Mouse (Mus musculus): ENCODE measurements around the gene 3110082I17Rik. TPM values are rescaled to one million over a fixed set of nuclear protein-coding genes. Genes with fewer than 3 reads are reported as not detected.
A peak's percentile ranks its signal among the peaks of the same experiment; 100 is the strongest.

Gene 3110082I17Rik
- polyA plus RNA-seq, 1 experiment = 16.4 TPM

GRCm38 (mm10) chr5:139427989-139428388 is 32.3 kb downstream of the 3110082I17Rik start:
- no peak for TF ChIP-seq POLR2A (IDR thresholded peaks at IDR 0.05; ENCODE audit: borderline replicate concordance, low read depth, low read length)
- no peak for TF ChIP-seq CTCF (IDR thresholded peaks at IDR 0.05; ENCODE audit: low read depth, low read length)
- H3K4me3 ChIP-seq (ENCODE audit: insufficient read depth, low read length) = no peak overlapping the region
- H3K4me1 ChIP-seq (ENCODE audit: control insufficient read depth, insufficient read depth, low read length) = no peaks in the 10 kb centered on the region; the same call in 1 of the 2 replicates
- H3K27ac ChIP-seq (ENCODE audit: insufficient read depth, low read depth, low read length) = no peak overlapping the region

- TF ChIP-seq CTCF (IDR thresholded peaks at IDR 0.05; ENCODE audit: low read depth, low read length) (no peak), POLR2A (IDR thresholded peaks at IDR 0.05; ENCODE audit: borderline replicate concordance, low read depth, low read length) (no peak)
- Histone ChIP-seq H3K27ac (ENCODE audit: insufficient read depth, low read depth, low read length) (no peak overlapping the region), H3K4me3 (ENCODE audit: insufficient read depth, low read length) (no peak overlapping the region), H3K4me1 (ENCODE audit: control insufficient read depth, insufficient read depth, low read length) (no peaks in the 10 kb centered on the region)
These were observed 33.3 kb downstream of the 3110082I17Rik start for GRCm38 (mm10) chr5:139427001-139427400.

- H3K4me3 ChIP-seq (ENCODE audit: insufficient read depth, low read length) = no peak overlapping the region
- TF ChIP-seq POLR2A (IDR thresholded peaks at IDR 0.05; ENCODE audit: borderline replicate concordance, low read depth, low read length) (no peak), CTCF (IDR thresholded peaks at IDR 0.05; ENCODE audit: low read depth, low read length) (no peak)
- H3K27ac ChIP-seq (ENCODE audit: insufficient read depth, low read depth, low read length) = no peak overlapping the region
- H3K4me1 ChIP-seq (ENCODE audit: control insufficient read depth, insufficient read depth, low read length) = no peaks in the 10 kb centered on the region
These were observed 35.1 kb downstream of the 3110082I17Rik start for GRCm38 (mm10) chr5:139425198-139425597.

- TF ChIP-seq POLR2A (IDR thresholded peaks at IDR 0.05; ENCODE audit: borderline replicate concordance, low read depth, low read length) = no peak
- Histone ChIP-seq H3K4me1 (ENCODE audit: control insufficient read depth, insufficient read depth, low read length) (no peaks in the 10 kb centered on the region), H3K27ac (ENCODE audit: insufficient read depth, low read depth, low read length) (no peak within 1 kb of the TSS), H3K4me3 (ENCODE audit: insufficient read depth, low read length) (no peak within 1 kb of the TSS)
These were observed 37.1 kb downstream of the 3110082I17Rik start, which contains the start of gene Gper1 for GRCm38 (mm10) chr5:139423026-139423865. Gper1 (plus strand) TSS chr5:139423151.

DNA sequence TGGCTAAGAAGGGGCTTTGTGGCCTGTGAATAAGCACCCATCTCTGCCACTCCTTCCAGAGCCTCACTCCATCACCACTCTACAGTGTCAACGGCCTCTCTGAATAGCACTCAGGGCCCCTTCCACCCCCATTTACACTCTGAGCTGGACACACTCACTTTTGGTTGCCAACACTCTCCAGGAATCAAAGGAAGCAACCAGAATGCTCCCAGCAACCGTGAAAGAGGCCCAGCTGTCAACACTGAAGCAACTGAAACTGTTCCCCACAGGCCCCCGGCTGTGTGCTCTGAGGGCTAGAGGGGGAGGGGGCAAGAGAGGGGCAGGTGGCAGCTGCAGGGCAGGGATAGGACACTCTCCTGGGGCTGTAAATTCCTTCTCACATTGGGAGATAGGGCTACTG is 41.7 kb downstream of the 3110082I17Rik start:
- no peak for TF ChIP-seq POLR2A (IDR thresholded peaks at IDR 0.05; ENCODE audit: borderline replicate concordance, low read depth, low read length)
- Histone ChIP-seq H3K27ac (ENCODE audit: insufficient read depth, low read depth, low read length) (no peak overlapping the region), H3K4me1 (ENCODE audit: control insufficient read depth, insufficient read depth, low read length) (no peaks in the 10 kb centered on the region)

GRCm38 (mm10) chr5:139418110-139418509 is 42.2 kb downstream of the 3110082I17Rik start:
- Histone ChIP-seq H3K4me3 (ENCODE audit: insufficient read depth, low read length) (no peak overlapping the region), H3K27ac (ENCODE audit: insufficient read depth, low read depth, low read length) (no peak overlapping the region)

More for the DNA sequence above, 41.7 kb downstream of the 3110082I17Rik start:
- no peak overlapping the region for H3K4me3 ChIP-seq (ENCODE audit: insufficient read depth, low read length)

DNA sequence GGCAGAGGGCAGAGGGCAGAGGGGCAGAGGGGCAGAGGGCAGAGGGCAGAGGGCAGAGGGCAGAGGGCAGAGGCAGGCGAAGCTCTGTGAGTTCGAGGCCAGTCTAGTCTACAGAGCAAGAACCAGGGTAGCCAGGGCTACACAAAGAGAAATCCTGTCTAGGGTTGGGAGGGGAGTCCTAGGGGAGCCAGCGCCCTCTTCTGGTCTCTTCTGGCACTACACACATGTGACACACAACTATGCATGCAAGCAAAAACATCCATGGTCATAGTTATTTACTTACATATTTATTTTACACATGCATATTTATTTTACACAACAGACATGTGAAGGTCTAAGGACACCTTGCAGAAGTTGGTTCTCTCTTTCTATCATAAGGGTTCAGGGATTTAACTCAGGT is 42.8 kb downstream of the 3110082I17Rik start:
- no peaks in the 10 kb centered on the region for H3K4me1 ChIP-seq (ENCODE audit: control insufficient read depth, insufficient read depth, low read length)
- TF ChIP-seq CTCF (IDR thresholded peaks at IDR 0.05; ENCODE audit: low read depth, low read length) = no peak
- no peak for TF ChIP-seq POLR2A (IDR thresholded peaks at IDR 0.05; ENCODE audit: borderline replicate concordance, low read depth, low read length)
- no peak overlapping the region for H3K4me3 ChIP-seq (ENCODE audit: insufficient read depth, low read length)
- H3K27ac ChIP-seq (ENCODE audit: insufficient read depth, low read depth, low read length) = no peak overlapping the region

More at GRCm38 (mm10) chr5:139418110-139418509, 42.2 kb downstream of the 3110082I17Rik start:
- no peak for TF ChIP-seq CTCF (IDR thresholded peaks at IDR 0.05; ENCODE audit: low read depth, low read length)
- no peak for TF ChIP-seq POLR2A (IDR thresholded peaks at IDR 0.05; ENCODE audit: borderline replicate concordance, low read depth, low read length)
- H3K4me1 ChIP-seq (ENCODE audit: control insufficient read depth, insufficient read depth, low read length) = no peaks in the 10 kb centered on the region

DNA sequence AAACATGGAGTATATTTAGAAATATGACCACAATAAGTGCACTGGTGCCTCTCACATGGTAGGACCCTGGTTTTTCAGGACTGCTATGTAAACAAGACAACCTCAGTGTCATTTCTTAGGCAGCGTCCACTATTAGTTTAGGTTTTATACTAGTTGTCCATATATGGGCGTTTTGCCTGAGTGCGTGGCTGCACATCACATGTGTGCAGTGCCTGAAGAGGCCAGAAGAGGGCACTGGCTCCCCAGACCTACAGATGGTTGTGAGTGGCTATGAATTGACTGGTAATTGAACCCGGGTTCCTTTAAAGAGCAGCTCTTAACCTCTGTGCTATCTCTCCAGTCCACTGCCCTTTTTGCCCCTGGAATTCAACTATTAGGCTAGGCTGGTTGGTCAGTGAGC is 43.4 kb downstream of the 3110082I17Rik start:
- no peak overlapping the region for H3K4me3 ChIP-seq (ENCODE audit: insufficient read depth, low read length)
- H3K4me1 ChIP-seq (ENCODE audit: control insufficient read depth, insufficient read depth, low read length) = 0 out of 2 replicates have a peak, but pooled peaks cover 2% of the 10 kb centered on the region
- H3K27ac ChIP-seq (ENCODE audit: insufficient read depth, low read depth, low read length) = no peak overlapping the region
- TF ChIP-seq CTCF (IDR thresholded peaks at IDR 0.05; ENCODE audit: low read depth, low read length) (peak; percentile 43), POLR2A (IDR thresholded peaks at IDR 0.05; ENCODE audit: borderline replicate concordance, low read depth, low read length) (no peak)

- Histone ChIP-seq H3K4me1 (ENCODE audit: control insufficient read depth, insufficient read depth, low read length) (peaks cover 14% of the 10 kb centered on the region), H3K27ac (ENCODE audit: insufficient read depth, low read depth, low read length) (no peak overlapping the region), H3K4me3 (ENCODE audit: insufficient read depth, low read length) (no peak overlapping the region)
- no peak for TF ChIP-seq CTCF (IDR thresholded peaks at IDR 0.05; ENCODE audit: low read depth, low read length)
- no peak for TF ChIP-seq POLR2A (IDR thresholded peaks at IDR 0.05; ENCODE audit: borderline replicate concordance, low read depth, low read length)
These were observed 45.3 kb downstream of the 3110082I17Rik start for GRCm38 (mm10) chr5:139415001-139415400.

- Histone ChIP-seq H3K4me1 (ENCODE audit: control insufficient read depth, insufficient read depth, low read length) (peaks cover 25% of the 10 kb centered on the region), H3K27ac (ENCODE audit: insufficient read depth, low read depth, low read length) (no peak overlapping the region), H3K4me3 (ENCODE audit: insufficient read depth, low read length) (no peak overlapping the region)
- no peak for TF ChIP-seq POLR2A (IDR thresholded peaks at IDR 0.05; ENCODE audit: borderline replicate concordance, low read depth, low read length)
- no peak for TF ChIP-seq CTCF (IDR thresholded peaks at IDR 0.05; ENCODE audit: low read depth, low read length)
These were observed 46.8 kb downstream of the 3110082I17Rik start for GRCm38 (mm10) chr5:139413545-139413944.
